Mouse (Mus musculus) intestine, embryonic 14.5 days (tissue): ENCODE measurements at regions not wholly inside any gene's neighbourhood (a gene's known extent, or its start where the extent isn't known, plus 50 kb on each side); places are given as distances from the start of the nearest gene placed in this dataset.

ENCODE experiments used
- ATAC-seq: fragments of 200-750 bp; cut with Nextera tagmentation; replicated peaks from 2 replicates; pipeline ENCODE4 v1.8.0; 2017; ENCODE audit warnings: low read depth, moderate number of reproducible peaks, moderate TSS enrichment, moderate library complexity; ENCODE audit not compliant: low FRiP score, low TSS enrichment
- DNase-seq: peaks from one replicate; pipeline ENCODE4 v3.0.0-alpha.2; 2018; ENCODE audit warnings: low spot score
- H3K27ac ChIP-seq: fragments of 300-500 bp; sonication (generic); 2 replicates; pipeline ENCODE4 v1.5.1; 2014; ENCODE audit warnings: low read depth, mild to moderate bottlenecking, control low read depth
- H3K27me3 ChIP-seq: fragments of 300-500 bp; sonication (generic); replicated peaks from 2 replicates; pipeline ENCODE4 v1.6.1; 2014; ENCODE audit warnings: low read length, control low read depth; ENCODE audit not compliant: control insufficient read depth, insufficient read depth
- H3K36me3 ChIP-seq: fragments of 300-500 bp; sonication (generic); 2 replicates; pipeline ENCODE4 v1.6.1; 2014; ENCODE audit warnings: low read length, control low read depth; ENCODE audit not compliant: control insufficient read depth, insufficient read depth
- H3K4me1 ChIP-seq: fragments of 300-500 bp; sonication (generic); replicated peaks from 2 replicates; pipeline ENCODE4 v1.6.1; 2014; ENCODE audit warnings: low read length, control low read depth, mixed read lengths; ENCODE audit not compliant: control insufficient read depth, insufficient read depth
- H3K4me2 ChIP-seq: fragments of 300-500 bp; sonication (generic); 2 replicates; pipeline ENCODE4 v1.6.1; 2014; ENCODE audit warnings: low read length
- H3K4me3 ChIP-seq: fragments of 300-500 bp; sonication (generic); 2 replicates; pipeline ENCODE4 v1.5.1; 2014; ENCODE audit warnings: low read depth, low read length, control low read depth, mixed read lengths
- H3K9ac ChIP-seq: fragments of 300-500 bp; sonication (generic); 2 replicates; pipeline ENCODE4 v1.6.1; 2014; ENCODE audit warnings: mild to moderate bottlenecking, low read length
- H3K9me3 ChIP-seq: fragments of 300-500 bp; sonication (generic); 2 replicates; pipeline ENCODE4 v1.6.1; 2016; ENCODE audit warnings: low read length, control low read depth; ENCODE audit not compliant: control insufficient read depth
- WGBS: fragments of 180-500 bp; shearing (Covaris S2); extraction: QIAGEN DNeasy Blood & Tissue Kit; methylation state at CpG from one replicate; pipeline ENCODE4 v1.1.7; 2014; 5-methylcytosine and 5-hydroxymethylcytosine counted together

GRCm38 (mm10) chr9:33571990-33572389 lies 913.7 kb upstream of the Kirrel3 start:
- H3K4me3 ChIP-seq = no peak overlapping the region
- 87% methylated on average over 2 of the region's 2 CpGs for WGBS
- H3K4me2 ChIP-seq = no peak overlapping the region
- no peak for ATAC-seq
- no peak overlapping the region for H3K9ac ChIP-seq
- H3K27me3 ChIP-seq = no peaks in the 10 kb centered on the region
- no peaks in the 10 kb centered on the region for H3K4me1 ChIP-seq
- no peaks in the 10 kb centered on the region for H3K9me3 ChIP-seq
- no peak overlapping the region for H3K27ac ChIP-seq
- H3K36me3 ChIP-seq = no peaks in the 10 kb centered on the region
- DNase-seq = no peak

GRCm38 (mm10) chr9:33611511-33611910 lies 874.2 kb upstream of the Kirrel3 start:
- H3K4me3 ChIP-seq = no peak overlapping the region
- WGBS = 74% methylated on average over 1 of the region's 1 CpGs
- H3K27ac ChIP-seq = no peak overlapping the region
- no peaks in the 10 kb centered on the region for H3K9me3 ChIP-seq
- H3K27me3 ChIP-seq = no peaks in the 10 kb centered on the region
- H3K4me1 ChIP-seq = no peaks in the 10 kb centered on the region
- no peak overlapping the region for H3K9ac ChIP-seq
- no peak for DNase-seq
- H3K36me3 ChIP-seq = no peaks in the 10 kb centered on the region
- H3K4me2 ChIP-seq = no peak overlapping the region
- no peak for ATAC-seq

- no peaks in the 10 kb centered on the region for H3K36me3 ChIP-seq
- no peak overlapping the region for H3K9ac ChIP-seq
- ATAC-seq (no peak), DNase-seq (no peak)
- H3K4me2 ChIP-seq = no peak overlapping the region
- H3K4me1 ChIP-seq = no peaks in the 10 kb centered on the region
- H3K27me3 ChIP-seq = no peaks in the 10 kb centered on the region
- 97% methylated on average over 1 of the region's 1 CpGs for WGBS
- no peaks in the 10 kb centered on the region for H3K9me3 ChIP-seq
- H3K4me3 ChIP-seq = no peak overlapping the region
- H3K27ac ChIP-seq = no peak overlapping the region
These were observed 861.3 kb upstream of the Kirrel3 start for GRCm38 (mm10) chr9:33624378-33624777.

- no peaks in the 10 kb centered on the region for H3K4me1 ChIP-seq
- H3K27ac ChIP-seq = no peak overlapping the region
- ATAC-seq (no peak), DNase-seq (no peak)
- no peak overlapping the region for H3K9ac ChIP-seq
- H3K4me3 ChIP-seq = no peak overlapping the region
- no peaks in the 10 kb centered on the region for H3K27me3 ChIP-seq
- 79% methylated on average over 6 of the region's 6 CpGs for WGBS
- H3K9me3 ChIP-seq = no peaks in the 10 kb centered on the region
- no peaks in the 10 kb centered on the region for H3K36me3 ChIP-seq
- no peak overlapping the region for H3K4me2 ChIP-seq
These were observed 855.8 kb upstream of the Kirrel3 start for GRCm38 (mm10) chr9:33629731-33630473.

- H3K4me2 ChIP-seq = no peak overlapping the region
- H3K27ac ChIP-seq = no peak overlapping the region
- no peaks in the 10 kb centered on the region for H3K36me3 ChIP-seq
- 89% methylated on average over 5 of the region's 5 CpGs for WGBS
- no peaks in the 10 kb centered on the region for H3K9me3 ChIP-seq
- no peak overlapping the region for H3K9ac ChIP-seq
- no peaks in the 10 kb centered on the region for H3K27me3 ChIP-seq
- H3K4me1 ChIP-seq = no peaks in the 10 kb centered on the region
- ATAC-seq (no peak), DNase-seq (no peak)
- H3K4me3 ChIP-seq = no peak overlapping the region
These were observed 822.7 kb upstream of the Kirrel3 start for GRCm38 (mm10) chr9:33662978-33663377.

GRCm38 (mm10) chr9:33681129-33681528 lies 804.6 kb upstream of the Kirrel3 start:
- Histone ChIP-seq H3K9ac (no peak overlapping the region), H3K27ac (no peak overlapping the region), H3K4me1 (no peaks in the 10 kb centered on the region), H3K4me2 (no peak overlapping the region), H3K36me3 (no peaks in the 10 kb centered on the region), H3K9me3 (no peaks in the 10 kb centered on the region), H3K4me3 (no peak overlapping the region), H3K27me3 (no peaks in the 10 kb centered on the region)
- DNase-seq = no peak
- no peak for ATAC-seq
- 85% methylated on average over 1 of the region's 1 CpGs for WGBS

- Histone ChIP-seq H3K9me3 (no peaks in the 10 kb centered on the region), H3K4me1 (no peaks in the 10 kb centered on the region), H3K27me3 (no peaks in the 10 kb centered on the region), H3K4me2 (no peak overlapping the region), H3K36me3 (no peaks in the 10 kb centered on the region), H3K27ac (no peak overlapping the region), H3K9ac (no peak overlapping the region), H3K4me3 (no peak overlapping the region)
- ATAC-seq = no peak
- 84% methylated on average over 4 of the region's 4 CpGs for WGBS
- no peak for DNase-seq
These were observed 794.0 kb upstream of the Kirrel3 start for GRCm38 (mm10) chr9:33691731-33692130.

- DNase-seq = no peak
- Histone ChIP-seq H3K36me3 (no peaks in the 10 kb centered on the region), H3K27me3 (no peaks in the 10 kb centered on the region), H3K9ac (no peak overlapping the region), H3K9me3 (no peaks in the 10 kb centered on the region), H3K4me1 (no peaks in the 10 kb centered on the region), H3K27ac (no peak overlapping the region), H3K4me3 (no peak overlapping the region), H3K4me2 (no peak overlapping the region)
- no peak for ATAC-seq
- 79% methylated on average over 2 of the region's 2 CpGs for WGBS
These were observed 768.1 kb upstream of the Kirrel3 start for GRCm38 (mm10) chr9:33717614-33718013.

- WGBS = 97% methylated on average over 1 of the region's 1 CpGs
- Histone ChIP-seq H3K27ac (no peak overlapping the region), H3K9me3 (no peaks in the 10 kb centered on the region)
These were observed 760.9 kb upstream of the Kirrel3 start for GRCm38 (mm10) chr9:33724811-33725210.

More at GRCm38 (mm10) chr9:33724811-33725210, 760.9 kb upstream of the Kirrel3 start:
- Histone ChIP-seq H3K9ac (no peak overlapping the region), H3K4me1 (no peaks in the 10 kb centered on the region), H3K27me3 (no peaks in the 10 kb centered on the region), H3K4me3 (no peak overlapping the region), H3K36me3 (no peaks in the 10 kb centered on the region), H3K4me2 (no peak overlapping the region)
- DNase-seq = no peak
- ATAC-seq = no peak
